ENCODE assay signal across 11 mouse cellular contexts in the genomic region with DNA sequence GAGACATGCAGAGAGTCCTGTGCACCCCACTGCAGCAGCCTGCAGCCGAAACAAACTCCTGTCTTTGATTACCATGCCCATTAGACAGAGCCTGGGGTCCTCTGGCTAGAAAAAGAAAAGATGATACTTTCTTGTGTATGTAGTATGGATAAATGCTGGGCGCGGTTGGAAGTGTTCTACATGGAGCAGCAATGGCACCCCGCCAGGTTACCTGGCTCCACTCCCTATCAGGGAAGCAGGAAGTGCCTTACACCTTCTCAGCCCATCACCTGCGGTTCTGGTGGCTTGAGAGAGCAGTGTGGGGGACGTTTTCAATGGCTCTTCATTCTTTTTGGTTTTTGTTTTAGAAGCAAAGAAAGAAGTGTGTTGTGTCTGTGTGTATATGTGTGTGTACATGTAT.
A peak's percentile ranks its signal among the peaks of the same experiment; 100 is the strongest.
DNase-seq lines count a peak whose midpoint lies in the region.
"Had no signal": no experiment of that assay in that cellular context is flagged by ENCODE, and none has a peak within 500 bp of the region (broad histone marks: within the 10 kb centered on the region; RNA-seq: fewer than 3 reads in every experiment).

No protein-coding gene starts in this region.

- peak; percentile 29 to 63 for DNase-seq in cerebellum, postnatal 25 days
- no peak for DNase-seq in cerebellum, adult 9-11 months
- peak; percentile 14 for DNase-seq in lung, postnatal 14 days
- DNase-seq in lung, postnatal 10 days, result no peak
- peak; percentile 53 for DNase-seq in urinary bladder, postnatal 14 days (ENCODE audit: low spot score)
- DNase-seq in urinary bladder, postnatal 10 days (ENCODE audit: low spot score), result no peak
- DNase-seq: adrenal gland, postnatal 14 days; gastrocnemius, postnatal 10 days; heart, adult 18-20 months; heart, postnatal 10 days; heart, postnatal 4 days had no signal

Comparison
In these comparisons a context has a peak if more than half of its experiments do, and no peak if none do; other contexts are left out.
1. DNase-seq: peak in cerebellum, postnatal 25 days (2 of 2), lung, postnatal 14 days (single experiment) and urinary bladder, postnatal 14 days (single experiment); none in cerebellum, adult 9-11 months (single experiment), lung, postnatal 10 days (single experiment) and urinary bladder, postnatal 10 days (single experiment).